Mouse (Mus musculus): Measurements from ENCODE around the gene Il6ra. TPM values are rescaled to one million over a fixed set of nuclear protein-coding genes. Genes with fewer than 3 reads are reported as not detected.
A peak's percentile ranks its signal among the peaks of the same experiment; 100 is the strongest.

The Il6ra gene
- total and polyA plus RNA-seq, 2 experiments from 2014 or later: 0.99 to 1.8 TPM

- WGBS: 92% methylated on average over 9 of the region's 9 CpGs
- Histone ChIP-seq H3K27ac (ENCODE audit: low read depth, low read length) (no peak overlapping the region), H3K4me1 (ENCODE audit: insufficient read depth, low read length) (no peaks in the 10 kb centered on the region), H3K27me3 (ENCODE audit: insufficient read depth, low read length) (no peaks in the 10 kb centered on the region), H3K4me2 (ENCODE audit: low read depth, low read length, poor library complexity, severe bottlenecking) (no peak overlapping the region), H3K9me3 (ENCODE audit: low read length) (no peaks in the 10 kb centered on the region), H3K36me3 (ENCODE audit: insufficient read depth, low read length) (peaks cover 87% of the 10 kb centered on the region), H3K4me3 (ENCODE audit: low read depth, low read length) (no peak overlapping the region), H3K9ac (replicated peaks; ENCODE audit: low read length, poor library complexity, severe bottlenecking) (no peak overlapping the region)
- no peak for TF ChIP-seq CTCF (IDR thresholded peaks at IDR 0.05)
- ATAC-seq (ENCODE audit: low FRiP score) (no peak), DNase-seq (ENCODE audit: low spot score) (no peak)
Measured at GRCm38 (mm10) chr3:89942894-89943293, 29.9 kb upstream of the Il6ra start.

- Histone ChIP-seq H3K9ac (replicated peaks; ENCODE audit: low read length, poor library complexity, severe bottlenecking) (no peak overlapping the region), H3K27me3 (ENCODE audit: insufficient read depth, low read length) (no peaks in the 10 kb centered on the region), H3K4me1 (ENCODE audit: insufficient read depth, low read length) (no peaks in the 10 kb centered on the region), H3K27ac (ENCODE audit: low read depth, low read length) (no peak overlapping the region), H3K36me3 (ENCODE audit: insufficient read depth, low read length) (peaks cover 35% of the 10 kb centered on the region), H3K4me3 (ENCODE audit: low read depth, low read length) (no peak overlapping the region), H3K9me3 (ENCODE audit: low read length) (no peaks in the 10 kb centered on the region), H3K4me2 (ENCODE audit: low read depth, low read length, poor library complexity, severe bottlenecking) (no peak overlapping the region)
- no peak for TF ChIP-seq CTCF (IDR thresholded peaks at IDR 0.05)
- DNase-seq (ENCODE audit: low spot score) (no peak), ATAC-seq (ENCODE audit: low FRiP score) (no peak)
- 92% methylated on average over 3 of the region's 3 CpGs for WGBS
Measured at GRCm38 (mm10) chr3:89936495-89936894, 23.5 kb upstream of the Il6ra start.

GRCm38 (mm10) chr3:89932925-89933324, 19.9 kb upstream of the Il6ra start:
- no peak for ATAC-seq (ENCODE audit: low FRiP score)
- no peaks in the 10 kb centered on the region for H3K4me1 ChIP-seq (ENCODE audit: insufficient read depth, low read length)
- no peak overlapping the region for H3K27ac ChIP-seq (ENCODE audit: low read depth, low read length)
- H3K36me3 ChIP-seq (ENCODE audit: insufficient read depth, low read length): peaks cover 8% of the 10 kb centered on the region
- no peak overlapping the region for H3K9ac ChIP-seq (replicated peaks; ENCODE audit: low read length, poor library complexity, severe bottlenecking)
- no peak for DNase-seq (ENCODE audit: low spot score)
- no peaks in the 10 kb centered on the region for H3K9me3 ChIP-seq (ENCODE audit: low read length)
- H3K4me3 ChIP-seq (ENCODE audit: low read depth, low read length): no peak overlapping the region
- no peak overlapping the region for H3K4me2 ChIP-seq (ENCODE audit: low read depth, low read length, poor library complexity, severe bottlenecking)
- H3K27me3 ChIP-seq (ENCODE audit: insufficient read depth, low read length): no peaks in the 10 kb centered on the region
- 98% methylated on average over 2 of the region's 2 CpGs for WGBS
- TF ChIP-seq CTCF (IDR thresholded peaks at IDR 0.05): no peak

- H3K36me3 ChIP-seq (ENCODE audit: insufficient read depth, low read length): no peaks in the 10 kb centered on the region
- DNase-seq (ENCODE audit: low spot score): no peak
- 72% methylated on average over 4 of the region's 4 CpGs for WGBS
Measured at GRCm38 (mm10) chr3:89928956-89929355, 16.0 kb upstream of the Il6ra start.

GRCm38 (mm10) chr3:89926440-89926839, 13.4 kb upstream of the Il6ra start:
- peak; percentile 22 for TF ChIP-seq CTCF (IDR thresholded peaks at IDR 0.05)
- H3K27me3 ChIP-seq (ENCODE audit: insufficient read depth, low read length): no peaks in the 10 kb centered on the region

More at GRCm38 (mm10) chr3:89928956-89929355, 16.0 kb upstream of the Il6ra start:
- no peak overlapping the region for H3K4me3 ChIP-seq (ENCODE audit: low read depth, low read length)
- no peak for ATAC-seq (ENCODE audit: low FRiP score)
- H3K27ac ChIP-seq (ENCODE audit: low read depth, low read length): no peak overlapping the region
- TF ChIP-seq CTCF (IDR thresholded peaks at IDR 0.05): no peak
- H3K4me2 ChIP-seq (ENCODE audit: low read depth, low read length, poor library complexity, severe bottlenecking): no peak overlapping the region
- H3K9me3 ChIP-seq (ENCODE audit: low read length): no peaks in the 10 kb centered on the region
- no peak overlapping the region for H3K9ac ChIP-seq (replicated peaks; ENCODE audit: low read length, poor library complexity, severe bottlenecking)
- H3K27me3 ChIP-seq (ENCODE audit: insufficient read depth, low read length): no peaks in the 10 kb centered on the region
- H3K4me1 ChIP-seq (ENCODE audit: insufficient read depth, low read length): no peaks in the 10 kb centered on the region

GRCm38 (mm10) chr3:89920711-89921110, 7.7 kb upstream of the Il6ra start:
- H3K4me3 ChIP-seq (ENCODE audit: low read depth, low read length): no peak overlapping the region
- no peak overlapping the region for H3K9ac ChIP-seq (replicated peaks; ENCODE audit: low read length, poor library complexity, severe bottlenecking)
- H3K27me3 ChIP-seq (ENCODE audit: insufficient read depth, low read length): no peaks in the 10 kb centered on the region
- ATAC-seq (ENCODE audit: low FRiP score) (no peak), DNase-seq (ENCODE audit: low spot score) (no peak)
- no peak overlapping the region for H3K27ac ChIP-seq (ENCODE audit: low read depth, low read length)
- TF ChIP-seq CTCF (IDR thresholded peaks at IDR 0.05): no peak
- H3K9me3 ChIP-seq (ENCODE audit: low read length): no peaks in the 10 kb centered on the region
- no peaks in the 10 kb centered on the region for H3K4me1 ChIP-seq (ENCODE audit: insufficient read depth, low read length)
- H3K4me2 ChIP-seq (ENCODE audit: low read depth, low read length, poor library complexity, severe bottlenecking): no peak overlapping the region
- 76% methylated on average over 6 of the region's 6 CpGs for WGBS
- no peaks in the 10 kb centered on the region for H3K36me3 ChIP-seq (ENCODE audit: insufficient read depth, low read length)

More at GRCm38 (mm10) chr3:89926440-89926839, 13.4 kb upstream of the Il6ra start:
- no peak for ATAC-seq (ENCODE audit: low FRiP score)
- Histone ChIP-seq H3K4me1 (ENCODE audit: insufficient read depth, low read length) (no peaks in the 10 kb centered on the region), H3K4me2 (ENCODE audit: low read depth, low read length, poor library complexity, severe bottlenecking) (no peak overlapping the region), H3K4me3 (ENCODE audit: low read depth, low read length) (no peak overlapping the region), H3K9me3 (ENCODE audit: low read length) (no peaks in the 10 kb centered on the region), H3K9ac (replicated peaks; ENCODE audit: low read length, poor library complexity, severe bottlenecking) (no peak overlapping the region), H3K36me3 (ENCODE audit: insufficient read depth, low read length) (no peaks in the 10 kb centered on the region), H3K27ac (ENCODE audit: low read depth, low read length) (no peak overlapping the region)
- DNase-seq (ENCODE audit: low spot score): no peak
- 97% methylated on average over 1 of the region's 1 CpGs for WGBS
